Mouse (Mus musculus) limb, embryonic 10.5 days (tissue): ENCODE measurements around the gene Stard3. TPM values are rescaled to one million over a fixed set of nuclear protein-coding genes. Genes with fewer than 3 reads are reported as not detected.

ENCODE experiments used
- DNase-seq: peaks from one replicate; pipeline ENCODE4 v3.0.0-alpha.2; 2017; ENCODE audit warnings: low spot score
- H3K27ac ChIP-seq: fragments of 300-500 bp; sonication (generic); 2 replicates; pipeline ENCODE4 v1.5.1; 2016; ENCODE audit warnings: mild to moderate bottlenecking
- H3K27me3 ChIP-seq: fragments of 300-500 bp; sonication (generic); 2 replicates; pipeline ENCODE4 v1.6.1; 2016; ENCODE audit warnings: low read depth, mild to moderate bottlenecking; ENCODE audit not compliant: poor library complexity, severe bottlenecking
- H3K36me3 ChIP-seq: fragments of 300-500 bp; sonication (generic); 2 replicates; pipeline ENCODE4 v1.6.1; 2016; ENCODE audit warnings: mild to moderate bottlenecking, moderate library complexity
- H3K4me1 ChIP-seq: fragments of 300-500 bp; sonication (generic); 2 replicates; pipeline ENCODE4 v1.6.1; 2016
- H3K4me3 ChIP-seq: fragments of 300-500 bp; sonication (generic); 2 replicates; pipeline ENCODE4 v1.5.1; 2016; ENCODE audit warnings: mild to moderate bottlenecking, moderate library complexity
- H3K9me3 ChIP-seq: fragments of 300-500 bp; sonication (generic); replicated peaks from 2 replicates; pipeline ENCODE4 v1.6.1; 2016; ENCODE audit warnings: mild to moderate bottlenecking
- WGBS: fragments of 180-500 bp; shearing (Covaris S2); methylation state at CpG from one replicate; pipeline ENCODE4 v1.1.7; 2016; 5-methylcytosine and 5-hydroxymethylcytosine counted together
- polyA plus RNA-seq: library from polyadenylated mRNA; unstranded; fragments of >200 nt; fragmentation: Nextera tagmentation; extraction: Ambion mirVana; gene quantifications from 2 replicates; pipeline ENCODE4 v1.2.1, GENCODE M21; 2016

Stard3 gene
- polyA plus RNA-seq, 1 experiment from 2014 or later: 41.3 TPM

- Histone ChIP-seq H3K27me3 (peaks cover 97% of the 10 kb centered on the region), H3K9me3 (no peaks in the 10 kb centered on the region), H3K36me3 (no peaks in the 10 kb centered on the region), H3K27ac (no peak overlapping the region), H3K4me3 (0 out of 2 replicates have a peak overlapping the region, but pooled peaks have one; percentile 18), H3K4me1 (peaks cover 27% of the 10 kb centered on the region)
- peak; percentile 89 for DNase-seq
- 2% methylated on average over 14 of the region's 14 CpGs for WGBS
These were observed 12.9 kb upstream of the Stard3 start for GRCm38 (mm10) chr11:98345253-98345652.

GRCm38 (mm10) chr11:98346168-98346567, 12.0 kb upstream of the Stard3 start:
- Histone ChIP-seq H3K27ac (no peak overlapping the region), H3K36me3 (no peaks in the 10 kb centered on the region), H3K9me3 (no peaks in the 10 kb centered on the region), H3K4me3 (no peak overlapping the region), H3K4me1 (peaks cover 27% of the 10 kb centered on the region), H3K27me3 (peaks cover 98% of the 10 kb centered on the region)
- no peak for DNase-seq
- WGBS: 11% methylated on average over 9 of the region's 9 CpGs

- no peak overlapping the region for H3K27ac ChIP-seq
- DNase-seq: no peak
- H3K4me3 ChIP-seq: peak overlapping the region; percentile 52
- 2% methylated on average over 11 of the region's 12 CpGs for WGBS
- H3K36me3 ChIP-seq: no peaks in the 10 kb centered on the region
- no peaks in the 10 kb centered on the region for H3K9me3 ChIP-seq
- peaks cover 98% of the 10 kb centered on the region for H3K27me3 ChIP-seq
- H3K4me1 ChIP-seq: peaks cover 20% of the 10 kb centered on the region
These were observed 10.6 kb upstream of the Stard3 start for GRCm38 (mm10) chr11:98347385-98348082.

GRCm38 (mm10) chr11:98348083-98348961, 9.8 kb upstream of the Stard3 start, which contains the start of gene Ppp1r1b:
TSS of gene Ppp1r1b (plus strand) at chr11:98348404.
- Histone ChIP-seq H3K4me3 (peak within 1 kb of the TSS; percentile 52), H3K27ac (0 out of 2 replicates have a peak within 1 kb of the TSS, but pooled peaks have one; percentile 3), H3K36me3 (no peaks in the 10 kb centered on the region), H3K27me3 (peaks cover 99% of the 10 kb centered on the region), H3K4me1 (peaks cover 17% of the 10 kb centered on the region), H3K9me3 (no peaks in the 10 kb centered on the region)
- DNase-seq: peak; percentile 58
- 1% methylated on average over 55 of the region's 55 CpGs for WGBS

- Histone ChIP-seq H3K27me3 (peaks cover 99% of the 10 kb centered on the region), H3K36me3 (no peaks in the 10 kb centered on the region), H3K4me3 (peak overlapping the region; percentile 52), H3K27ac (no peak overlapping the region), H3K4me1 (peaks cover 17% of the 10 kb centered on the region), H3K9me3 (no peaks in the 10 kb centered on the region)
- 1% methylated on average over 9 of the region's 9 CpGs for whole genome bisulfite sequencing
- DNase-seq: no peak
These were observed 8.9 kb upstream of the Stard3 start for GRCm38 (mm10) chr11:98349308-98349707.

GRCm38 (mm10) chr11:98352272-98352990, 5.7 kb upstream of the Stard3 start:
- Histone ChIP-seq H3K4me3 (no peak overlapping the region), H3K27ac (no peak overlapping the region), H3K27me3 (peaks cover 89% of the 10 kb centered on the region), H3K4me1 (peaks cover 41% of the 10 kb centered on the region), H3K9me3 (no peaks in the 10 kb centered on the region), H3K36me3 (no peaks in the 10 kb centered on the region)
- 74% methylated on average over 18 of the region's 18 CpGs for WGBS
- no peak for DNase-seq

- Histone ChIP-seq H3K36me3 (no peaks in the 10 kb centered on the region), H3K27me3 (peaks cover 76% of the 10 kb centered on the region), H3K4me3 (no peak overlapping the region), H3K27ac (no peak overlapping the region), H3K9me3 (no peaks in the 10 kb centered on the region), H3K4me1 (peaks cover 34% of the 10 kb centered on the region)
- DNase-seq: no peak
- 30% methylated on average over 8 of the region's 8 CpGs for WGBS
These were observed 4.4 kb upstream of the Stard3 start for GRCm38 (mm10) chr11:98353651-98354211.

- no peak for DNase-seq
- WGBS: 65% methylated on average over 14 of the region's 14 CpGs
- H3K27me3 ChIP-seq: peaks cover 69% of the 10 kb centered on the region
These were observed 3.7 kb upstream of the Stard3 start for GRCm38 (mm10) chr11:98354445-98354844.

GRCm38 (mm10) chr11:98355732-98356299, 2.4 kb upstream of the Stard3 start:
- H3K27me3 ChIP-seq: peaks cover 55% of the 10 kb centered on the region
- no peak overlapping the region for H3K4me3 ChIP-seq
- WGBS: 13% methylated on average over 6 of the region's 6 CpGs
- no peaks in the 10 kb centered on the region for H3K36me3 ChIP-seq
- peaks cover 44% of the 10 kb centered on the region for H3K4me1 ChIP-seq
- H3K9me3 ChIP-seq: no peaks in the 10 kb centered on the region
- no peak overlapping the region for H3K27ac ChIP-seq
- DNase-seq: no peak

More at GRCm38 (mm10) chr11:98354445-98354844, 3.7 kb upstream of the Stard3 start:
- Histone ChIP-seq H3K9me3 (no peaks in the 10 kb centered on the region), H3K4me3 (no peak overlapping the region), H3K4me1 (peaks cover 36% of the 10 kb centered on the region), H3K36me3 (no peaks in the 10 kb centered on the region), H3K27ac (no peak overlapping the region)

GRCm38 (mm10) chr11:98356625-98357394, 1.4 kb upstream of the Stard3 start:
- H3K4me1 ChIP-seq: peaks cover 52% of the 10 kb centered on the region
- DNase-seq: no peak
- H3K4me3 ChIP-seq: no peak overlapping the region
- H3K27ac ChIP-seq: 0 out of 2 replicates have a peak overlapping the region, but pooled peaks have one; percentile 90
- WGBS: 78% methylated on average over 7 of the region's 7 CpGs
- H3K36me3 ChIP-seq: peaks cover 5% of the 10 kb centered on the region; the same call in 1 of the 2 replicates
- H3K9me3 ChIP-seq: no peaks in the 10 kb centered on the region
- peaks cover 45% of the 10 kb centered on the region for H3K27me3 ChIP-seq

GRCm38 (mm10) chr11:98357396-98358160, 590 bp upstream of the Stard3 start:
- Histone ChIP-seq H3K4me1 (peaks cover 55% of the 10 kb centered on the region), H3K27me3 (peaks cover 37% of the 10 kb centered on the region), H3K36me3 (peaks cover 5% of the 10 kb centered on the region; the same call in 1 of the 2 replicates), H3K9me3 (no peaks in the 10 kb centered on the region), H3K4me3 (peak overlapping the region; percentile 79), H3K27ac (peak overlapping the region; percentile 90)
- 9% methylated on average over 13 of the region's 13 CpGs for WGBS
- no peak for DNase-seq
